Mouse (Mus musculus) liver, adult 2 months (tissue): ENCODE results near the gene Gata1.

ENCODE experiments used
- CTCF ChIP-seq: fragments of 200-500 bp; IDR thresholded peaks from 2 replicates; pipeline ENCODE4 v1.5.1; 2011; ENCODE audit warnings: low read depth, low read length, control low read depth
- POLR2A ChIP-seq: fragments of 200-500 bp; IDR thresholded peaks from 2 replicates; pipeline ENCODE4 v1.6.1; 2011; ENCODE audit warnings: low read length, control low read depth; ENCODE audit not compliant: insufficient read depth; ENCODE audit errors: extremely low read depth

DNA sequence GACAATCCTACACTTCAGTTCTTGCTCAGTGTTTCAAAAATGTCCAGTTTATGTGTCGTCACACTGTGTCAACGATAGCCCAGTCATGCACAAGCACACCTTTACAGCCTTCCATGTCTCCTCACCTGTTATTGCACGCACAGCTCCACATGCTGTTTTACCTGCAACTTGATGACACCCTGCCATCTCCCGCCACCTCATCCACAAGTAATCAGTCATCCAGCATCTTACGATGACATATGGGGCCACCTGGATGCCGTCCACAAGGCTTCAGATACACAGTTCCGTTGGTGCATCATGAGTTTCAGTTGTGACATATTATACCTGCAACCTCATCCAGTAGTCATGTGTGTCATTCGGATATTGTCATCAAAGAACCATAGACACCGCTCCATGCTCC lies 19.0 kb downstream of the Gata1 start:
- TF ChIP-seq POLR2A (no peak), CTCF (no peak)
